Mouse (Mus musculus) adrenal gland, postnatal 36 days (tissue): ENCODE data around the gene Rarres2. TPM values are rescaled to one million over a fixed set of nuclear protein-coding genes. Genes with fewer than 3 reads are reported as not detected.

Experiments
- DNase-seq, 2 experiments: peaks; one replicate each; pipeline ENCODE4 v3.0.0; 2021; ENCODE audit warnings: mixed read lengths in 1 of 2
- total RNA-seq, 2 experiments: library from RNA; stranded (reverse); gene quantifications; 2 replicates each; pipeline ENCODE4 v1.2.3; 2021

Rarres2 gene
- total RNA-seq, 2 experiments from 2014 or later, result 52.7 to 77.5 TPM

DNA sequence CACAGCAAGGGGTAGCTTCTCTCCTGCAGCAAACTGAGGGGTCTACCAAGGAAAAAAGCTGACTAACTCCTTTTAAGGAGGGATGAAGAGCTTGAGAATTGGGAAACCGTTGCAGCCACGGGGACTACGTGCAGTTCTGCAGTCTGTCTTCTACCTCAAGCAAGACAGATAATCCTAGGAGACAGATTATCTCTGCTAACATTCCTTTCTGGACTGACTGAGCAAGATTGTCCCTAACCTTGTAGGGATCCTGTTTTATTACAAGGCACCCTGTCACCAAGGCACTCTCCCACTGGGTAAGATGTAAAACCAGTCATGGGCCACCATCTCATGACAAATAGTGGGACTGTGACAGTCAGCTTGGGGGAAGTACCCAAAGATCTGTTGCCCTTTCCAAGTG, 8.7 kb upstream of the Rarres2 start:
- no peak for DNase-seq

GRCm38 (mm10) chr6:48579215-48579648, 6.6 kb upstream of the Rarres2 start:
- DNase-seq, result peak; percentile 55 to 61

DNA sequence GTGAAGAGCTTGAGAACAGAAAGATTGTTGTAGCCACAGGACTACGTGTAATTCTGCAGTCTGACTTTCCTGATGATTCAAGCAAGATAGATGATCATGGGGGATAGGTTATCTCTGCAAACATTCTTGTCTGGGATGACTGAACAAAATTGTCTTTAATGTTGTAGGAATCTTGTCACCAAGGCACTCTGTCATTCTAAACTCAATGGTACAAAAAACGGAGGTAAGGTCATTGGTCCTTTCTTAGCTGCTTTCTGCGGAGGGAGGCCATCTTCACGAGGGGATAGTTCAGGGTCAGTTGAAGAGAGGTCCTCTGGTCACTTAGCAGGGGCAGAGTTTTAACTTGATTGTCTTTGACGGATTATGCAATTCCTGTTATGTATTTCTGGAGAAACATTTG, 6.1 kb upstream of the Rarres2 start:
- DNase-seq, result no peak

DNA sequence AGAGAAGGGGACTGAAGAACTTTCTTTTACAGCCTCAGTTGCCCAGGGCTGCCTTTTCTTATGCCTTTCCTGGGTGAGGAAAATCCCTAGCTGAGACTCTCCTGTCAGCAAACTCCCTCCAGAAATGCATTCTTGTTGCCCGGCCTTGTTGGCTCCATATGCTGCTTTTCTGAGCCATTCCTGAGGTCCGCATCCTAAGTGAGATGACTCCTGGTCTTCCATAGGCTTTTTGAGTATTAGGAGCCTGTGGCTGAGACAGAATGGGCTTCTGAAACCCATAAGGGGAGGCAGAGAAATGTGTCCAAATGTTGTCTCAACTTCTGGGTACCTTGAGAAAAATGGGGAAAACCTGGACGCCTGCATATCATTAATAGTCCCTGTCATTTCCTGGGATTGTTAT, 1.4 kb upstream of the Rarres2 start:
- DNase-seq, result no peak

DNA sequence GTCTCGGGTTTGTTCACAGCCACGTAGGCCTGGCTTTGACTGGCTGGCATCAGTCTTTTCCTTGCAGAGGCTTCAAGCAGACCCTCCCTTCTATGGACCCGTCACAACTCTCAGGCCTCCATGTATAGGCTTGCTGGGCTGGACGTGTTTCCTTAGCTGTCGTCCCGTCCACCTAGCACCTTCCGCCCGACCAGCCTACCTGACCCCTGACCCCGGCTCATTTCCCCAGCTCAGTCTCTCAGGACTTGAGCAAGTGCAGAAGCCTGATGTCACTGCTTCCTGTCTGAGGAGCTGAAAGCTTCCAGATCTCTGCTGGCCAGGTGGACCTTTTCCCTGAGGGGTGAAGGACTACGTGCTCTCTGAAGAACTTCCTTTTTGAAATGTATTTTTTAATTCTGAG, 691 bp upstream of the Rarres2 start:
- DNase-seq, result peak in 1 of 2 experiments; percentile 62

DNA sequence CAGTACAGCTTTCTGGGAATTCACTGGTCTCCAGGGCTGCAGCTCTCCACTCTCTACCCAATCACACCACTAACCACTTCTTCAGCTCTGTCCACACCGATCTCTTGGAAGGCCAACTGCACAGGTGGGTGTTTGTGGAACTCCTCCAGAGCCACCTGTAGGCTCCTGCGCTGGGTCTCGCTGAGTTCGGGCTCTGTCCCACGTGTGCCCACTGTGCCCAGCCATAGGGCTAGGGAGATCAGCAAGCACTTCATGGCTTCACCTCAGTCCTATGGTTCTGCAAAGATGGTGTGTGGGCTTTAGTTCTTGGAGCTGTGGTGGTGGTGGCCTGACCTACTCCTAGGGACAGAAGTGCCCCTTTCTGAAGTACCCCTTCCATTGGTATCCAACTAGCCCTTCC, 575 bp downstream of the Rarres2 start:
- DNase-seq, result no peak

DNA sequence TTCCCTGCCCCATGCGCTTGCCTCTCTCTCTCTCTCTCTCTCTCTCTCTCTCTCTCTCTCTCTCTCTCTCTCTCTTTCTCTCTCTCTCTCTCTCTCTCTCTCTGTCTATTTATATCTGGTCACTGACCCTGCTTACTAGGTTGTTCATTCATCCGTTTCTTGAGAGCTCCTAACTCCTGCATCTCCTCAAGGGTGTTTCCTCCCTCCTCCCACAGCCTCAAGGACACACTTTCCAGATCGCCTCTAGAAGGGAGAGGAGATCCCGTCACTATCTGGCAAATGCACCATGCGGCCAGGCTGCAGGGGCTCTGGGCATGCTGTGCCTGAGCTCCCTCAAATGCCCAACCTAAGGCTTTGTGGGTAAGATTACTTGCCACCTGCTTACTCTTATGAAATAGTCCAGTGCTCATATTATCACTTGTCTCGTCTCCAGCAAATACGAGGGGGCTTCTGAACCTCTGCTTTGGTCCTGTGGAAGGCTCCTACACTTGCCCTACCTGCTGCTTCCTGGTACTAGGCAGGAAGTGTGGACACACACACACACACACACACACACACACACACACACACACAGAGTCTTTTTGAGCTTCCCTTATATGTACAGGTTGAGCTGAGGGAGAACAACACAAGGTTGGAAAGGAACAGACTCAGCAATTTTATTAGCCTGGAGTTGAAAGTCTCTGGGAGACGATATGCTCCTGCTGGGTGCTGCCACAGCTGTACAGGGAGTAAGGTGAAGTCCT, 3.4 kb downstream of the Rarres2 start:
- no peak for DNase-seq

DNA sequence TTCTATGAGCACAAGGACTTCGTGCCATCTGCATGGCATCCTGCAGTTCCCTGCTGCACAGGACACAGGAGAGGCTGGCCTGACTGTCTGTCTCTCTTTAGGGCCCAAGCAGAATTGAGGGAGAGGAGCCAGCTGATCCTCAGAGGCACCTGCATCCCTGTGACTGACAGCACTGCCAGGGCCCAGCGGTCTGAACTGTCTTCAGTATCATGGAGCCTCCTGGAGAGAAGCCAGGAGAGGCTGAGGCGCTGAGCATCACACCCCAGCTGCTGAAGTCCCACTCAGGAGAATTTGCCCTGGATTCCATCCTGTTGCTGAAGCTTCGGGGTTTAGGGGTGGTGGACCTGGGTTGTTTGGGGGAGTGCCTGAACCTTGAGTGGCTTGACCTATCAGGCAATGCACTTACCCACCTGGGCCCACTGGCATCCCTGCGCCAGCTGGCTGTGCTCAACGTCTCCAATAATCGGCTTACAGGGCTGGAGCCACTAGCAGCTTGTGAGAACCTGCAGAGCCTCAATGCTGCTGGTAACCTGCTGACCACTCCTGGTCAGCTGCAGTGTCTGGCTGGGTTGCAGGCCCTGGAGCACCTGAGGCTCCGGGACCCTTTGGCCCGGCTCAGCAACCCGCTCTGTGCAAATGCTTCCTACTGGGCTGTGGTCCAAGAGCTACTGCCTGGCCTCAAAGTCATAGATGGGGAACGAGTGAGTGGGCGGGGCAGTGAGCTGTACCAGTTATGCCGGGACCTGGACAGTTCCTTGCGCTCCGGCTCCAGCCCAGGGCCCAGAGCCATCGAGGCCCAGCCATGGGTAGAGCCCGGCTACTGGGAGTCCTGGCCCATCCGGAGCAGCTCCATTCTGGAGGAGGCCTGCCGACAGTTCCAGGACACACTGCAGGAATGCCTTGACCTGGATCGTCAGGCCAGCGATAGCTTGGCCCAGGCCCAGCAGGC, 4.3 kb downstream of the Rarres2 start:
- DNase-seq, result peak; percentile 74 to 79

DNA sequence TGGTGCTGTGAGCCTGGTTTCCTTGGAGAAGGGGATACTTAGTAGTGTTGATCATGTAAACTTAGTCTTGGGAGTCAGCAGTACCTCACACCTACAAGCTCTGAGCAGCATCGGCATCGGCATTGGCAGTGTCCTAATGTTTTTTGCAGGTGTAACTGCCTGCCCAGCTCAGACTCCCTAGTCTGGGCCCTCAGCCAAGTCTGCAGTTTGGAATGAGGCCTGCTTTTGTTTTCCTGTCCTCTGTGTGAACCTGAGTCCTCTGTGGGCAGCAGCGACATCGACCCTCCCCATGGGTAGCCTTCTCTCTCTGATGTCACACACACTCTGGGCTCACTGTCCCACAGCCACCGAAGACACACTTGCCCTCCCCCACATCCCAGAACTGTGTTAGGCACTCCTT, 6.3 kb downstream of the Rarres2 start:
- peak; percentile 64 to 75 for DNase-seq

- DNase-seq, result no peak
Measured at GRCm38 (mm10) chr6:48565693-48566310, 6.8 kb downstream of the Rarres2 start.

DNA sequence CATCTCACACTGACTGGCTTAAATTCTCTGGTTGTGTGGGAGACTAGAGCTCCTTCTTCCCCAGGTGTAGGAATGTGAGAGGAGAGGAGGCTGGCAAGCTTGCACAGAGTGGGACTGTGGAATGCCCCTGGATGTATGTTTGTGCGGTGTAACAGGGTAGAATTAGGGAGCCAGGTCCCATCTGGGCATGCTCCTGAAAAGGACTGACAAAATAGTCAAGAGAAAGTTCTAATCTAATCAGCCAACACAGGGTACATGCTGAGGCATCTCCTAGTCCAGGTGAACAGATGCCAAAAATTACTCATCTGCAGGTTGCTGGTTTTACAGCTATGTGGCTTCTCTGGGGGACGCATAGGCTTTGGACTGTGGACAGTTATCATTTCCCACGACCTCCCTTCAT, 16.6 kb downstream of the Rarres2 start:
- DNase-seq, result no peak

GRCm38 (mm10) chr6:48555104-48555890, 17.3 kb downstream of the Rarres2 start:
- peak; percentile 40 to 62 for DNase-seq

GRCm38 (mm10) chr6:48554280-48555103, 18.1 kb downstream of the Rarres2 start, which contains the start of gene Lrrc61:
Gene Lrrc61 (plus strand): TSS chr6:48554796.
- peak; percentile 98 to 99 for DNase-seq

DNA sequence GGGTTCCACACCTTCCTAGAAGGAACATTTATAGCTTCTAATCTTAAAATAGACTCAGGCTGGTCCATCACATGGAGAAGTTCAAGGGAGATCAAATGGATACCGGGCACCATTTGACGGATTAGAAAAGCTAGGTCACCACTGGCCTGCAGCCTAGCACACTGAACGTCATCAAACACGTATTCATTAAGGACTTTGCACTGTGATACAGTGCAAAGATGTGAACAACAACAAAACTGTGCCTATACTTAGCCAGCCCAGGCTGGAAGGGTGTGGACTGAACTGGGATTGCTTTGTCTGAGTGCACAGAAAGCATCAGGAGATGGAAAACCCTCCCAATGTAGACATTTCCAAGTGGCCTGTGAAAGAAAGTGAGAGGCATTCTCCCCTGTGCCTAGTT, 18.8 kb downstream of the Rarres2 start:
- DNase-seq, result no peak

DNA sequence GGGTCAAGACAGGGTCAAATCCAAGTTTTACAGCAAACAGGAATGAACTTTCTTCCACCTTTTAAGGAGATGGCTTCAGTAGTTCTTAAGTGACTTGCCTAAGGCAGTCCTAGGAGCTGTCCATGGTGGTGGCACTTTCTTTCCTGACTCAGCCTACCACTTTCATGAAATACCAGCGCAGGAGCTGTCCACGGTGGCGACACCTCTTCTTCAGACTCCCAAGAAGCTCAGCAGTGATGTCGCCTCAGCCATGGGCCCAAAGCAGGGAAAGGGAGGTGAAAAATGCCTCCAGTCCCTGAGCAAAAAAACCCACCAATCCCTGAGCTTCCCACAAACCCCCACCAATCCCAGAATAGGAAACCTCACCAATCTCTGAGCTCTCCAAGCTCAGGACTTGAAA, 19.7 kb downstream of the Rarres2 start:
- peak in 1 of 2 experiments; percentile 55 for DNase-seq

- no peak for DNase-seq
Measured at GRCm38 (mm10) chr6:48548314-48548713, 24.3 kb downstream of the Rarres2 start.

GRCm38 (mm10) chr6:48546858-48547257, 25.7 kb downstream of the Rarres2 start:
- DNase-seq, result no peak

DNA sequence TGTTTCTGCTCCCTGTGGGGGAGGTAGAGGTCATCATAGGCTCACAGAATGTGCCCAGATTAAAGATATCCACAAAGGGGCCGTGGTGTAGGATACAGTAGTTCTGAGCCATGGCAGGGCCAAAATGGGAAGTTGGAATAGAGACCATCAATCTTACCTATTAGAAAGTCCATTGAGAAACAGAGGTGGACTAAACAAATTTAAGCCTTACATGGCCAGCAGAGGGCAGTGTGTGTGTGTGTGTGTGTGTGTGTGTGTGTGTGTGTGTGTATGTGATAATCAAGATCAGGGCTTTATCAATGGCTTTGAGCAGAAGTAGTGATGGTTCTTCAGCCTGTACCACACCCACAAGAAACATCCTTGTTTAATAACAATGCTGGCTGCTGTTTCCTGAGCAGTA, 26.3 kb downstream of the Rarres2 start:
- peak; percentile 49 to 66 for DNase-seq

DNA sequence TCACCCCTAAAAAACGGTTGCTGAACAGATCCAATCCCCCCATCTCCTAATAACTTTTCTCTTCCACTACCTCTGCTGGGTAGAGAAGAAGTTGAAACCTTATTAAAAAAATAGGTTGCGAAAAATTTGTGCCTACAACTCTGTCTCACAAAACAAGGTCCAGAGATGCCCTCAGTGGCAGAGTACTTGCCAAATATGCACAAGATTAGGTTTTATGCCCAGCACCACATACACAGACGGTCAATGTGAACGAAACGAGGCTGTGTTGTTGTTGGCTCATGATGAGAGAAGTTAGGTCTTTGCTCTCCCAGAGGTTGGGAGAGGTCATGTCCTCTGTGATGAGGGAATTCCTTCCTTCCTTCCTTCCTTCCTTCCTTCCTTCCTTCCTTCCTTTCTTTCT, 27.3 kb downstream of the Rarres2 start:
- DNase-seq, result no peak

GRCm38 (mm10) chr6:48542631-48543030, 30.0 kb downstream of the Rarres2 start:
- DNase-seq, result no peak
